Mouse (Mus musculus) testis, postnatal 14 days (tissue): ENCODE data around the gene Gm11361.

Experiments
- DNase-seq: peaks from one replicate; pipeline ENCODE4 v3.0.0; 2021; ENCODE audit warnings: low spot score

Gm11361 gene

DNA sequence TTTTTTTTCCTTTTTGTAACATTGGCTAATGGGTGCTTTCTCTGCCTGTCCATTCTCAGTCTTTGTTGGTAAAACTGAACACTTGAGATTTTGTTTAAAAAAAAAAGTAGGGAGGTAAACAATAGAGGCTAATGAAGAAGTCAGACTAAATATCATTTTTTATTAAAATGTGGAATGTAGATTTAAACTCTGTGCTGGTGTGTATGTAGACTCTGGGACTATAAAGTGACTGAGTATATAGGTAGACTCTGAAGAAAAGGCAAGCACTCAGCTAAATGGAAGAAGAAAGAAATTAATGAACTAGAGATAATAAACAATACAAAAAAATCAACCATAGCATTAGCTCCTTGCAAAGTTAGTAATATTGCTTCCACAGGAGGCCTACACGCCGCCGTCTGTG, at the start of gene Gm11361:
TSS of gene Gm11361 (plus strand) at position 301 of the 400 bp plus-strand sequence.
- DNase-seq, result no peak

DNA sequence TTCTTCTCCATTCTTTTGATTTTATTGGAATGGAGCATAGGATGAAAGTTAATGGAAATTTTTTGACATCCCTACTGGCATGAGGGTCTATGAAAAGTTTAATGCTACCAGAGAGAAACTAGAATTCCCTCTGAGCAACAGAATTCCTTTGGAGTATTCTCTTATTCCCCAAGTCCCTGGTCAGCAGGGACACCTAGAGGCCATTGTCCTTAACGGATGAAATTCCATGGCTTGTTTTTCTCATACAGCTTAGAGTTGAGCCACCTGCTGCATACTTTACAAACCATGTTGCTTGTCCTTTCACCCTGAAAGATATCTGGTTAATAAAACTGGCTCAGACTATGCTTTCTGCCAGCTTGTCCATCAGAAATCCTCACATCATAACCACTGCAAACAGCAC, 7.1 kb downstream of the Gm11361 start:
- DNase-seq, result no peak

DNA sequence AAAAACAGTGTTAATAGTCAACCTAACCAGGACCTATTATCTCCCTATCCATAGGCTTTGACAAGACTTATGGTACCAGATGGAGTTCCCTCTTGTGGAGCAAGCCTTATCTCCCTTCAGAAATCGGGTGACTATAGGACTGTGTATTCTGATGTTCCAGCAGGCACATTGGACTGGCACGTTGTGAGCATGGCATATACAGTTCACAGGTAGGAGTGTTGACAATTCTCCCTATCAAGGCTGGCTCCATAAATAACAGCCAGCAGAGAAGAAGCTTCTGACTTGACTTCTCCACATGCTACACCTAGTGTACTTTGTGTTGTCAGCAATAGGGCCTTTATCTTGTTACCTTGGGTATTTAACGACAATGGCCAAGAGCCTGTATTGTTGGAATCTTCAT, 30.0 kb downstream of the Gm11361 start:
- no peak for DNase-seq

DNA sequence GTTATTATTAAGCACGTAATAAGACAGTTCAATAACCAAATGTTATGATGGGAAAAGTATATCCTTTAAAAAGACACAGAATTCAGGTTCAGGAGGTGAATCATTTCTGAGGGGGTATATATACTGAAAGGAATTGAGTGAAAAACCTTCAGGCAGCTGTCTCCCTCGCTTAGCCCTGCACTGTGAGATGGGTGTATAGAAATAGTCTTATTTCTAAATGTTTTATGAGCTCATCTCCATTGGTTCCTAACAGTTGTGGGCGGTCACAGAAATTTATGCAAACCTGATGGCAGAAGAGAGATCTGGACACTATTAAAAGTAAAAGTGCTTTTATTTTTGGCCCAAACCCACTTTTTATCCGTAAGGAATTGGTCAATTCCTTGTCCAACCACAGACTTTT, 36.9 kb downstream of the Gm11361 start:
- no peak for DNase-seq

DNA sequence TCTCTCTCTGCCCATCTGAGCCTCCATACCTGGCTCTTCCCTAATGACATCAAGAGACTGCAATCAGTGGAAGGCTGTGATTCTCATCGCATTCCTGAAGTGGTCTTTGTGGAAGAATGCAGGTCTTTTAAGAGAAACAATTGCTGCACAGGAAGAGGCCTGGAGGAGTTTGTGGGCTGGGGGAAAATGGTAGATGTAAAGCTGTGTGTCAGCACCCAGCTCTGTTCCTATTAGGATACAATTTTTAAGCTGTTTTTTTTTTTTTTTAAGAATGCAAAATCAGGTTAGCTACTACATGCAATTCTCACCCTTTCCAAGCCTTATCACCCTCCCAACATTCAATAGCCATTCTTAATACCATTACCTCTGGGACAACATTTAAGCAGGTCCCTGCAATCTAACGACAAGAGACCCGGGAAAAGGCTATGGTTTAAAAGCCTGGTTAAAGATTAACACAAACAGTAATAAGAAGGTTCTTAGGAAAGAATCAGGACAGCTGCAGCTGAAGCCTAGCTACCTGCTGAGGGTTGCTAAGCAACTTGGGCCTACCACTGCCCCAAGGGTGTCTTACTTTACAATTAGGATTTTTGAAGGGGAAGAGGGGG, 37.5 kb downstream of the Gm11361 start:
- DNase-seq, result no peak

DNA sequence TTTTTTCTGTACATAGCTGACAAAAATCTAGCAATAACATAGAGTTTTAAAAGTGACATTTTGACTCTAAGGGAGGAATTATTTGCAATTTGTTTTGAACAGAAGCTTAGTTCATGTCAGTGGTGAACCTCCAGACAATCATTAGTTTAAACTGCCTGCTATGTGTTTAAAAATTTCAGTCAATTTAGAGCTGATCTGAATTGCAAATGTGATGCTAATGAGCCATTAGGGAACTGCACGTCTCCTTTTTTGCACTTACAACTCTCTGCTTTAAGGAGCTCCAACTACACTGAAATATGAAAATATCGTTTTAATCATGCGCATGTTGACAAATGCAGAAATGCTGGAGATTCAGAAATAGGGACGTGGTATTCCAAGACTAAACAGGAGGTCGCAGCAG, 38.2 kb downstream of the Gm11361 start:
- no peak for DNase-seq

DNA sequence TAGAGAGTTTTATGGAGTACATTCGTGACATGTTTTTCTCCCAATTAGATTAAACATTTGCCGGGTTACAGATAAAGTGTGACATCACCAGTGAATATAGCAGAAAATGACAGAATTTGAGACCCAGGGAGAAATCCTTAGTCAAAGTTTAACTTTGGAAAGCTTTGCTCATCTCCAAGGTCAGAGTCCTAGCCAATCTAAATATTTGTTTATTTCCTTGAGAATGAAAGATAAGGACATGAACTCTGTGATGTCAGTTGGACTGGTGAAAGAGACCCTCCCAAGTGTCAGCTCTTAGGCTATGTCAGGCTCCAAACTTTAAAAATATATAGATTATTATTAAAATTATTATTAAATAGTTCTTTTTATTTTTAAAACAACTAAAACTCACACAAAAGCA, 39.8 kb downstream of the Gm11361 start:
- DNase-seq, result no peak

DNA sequence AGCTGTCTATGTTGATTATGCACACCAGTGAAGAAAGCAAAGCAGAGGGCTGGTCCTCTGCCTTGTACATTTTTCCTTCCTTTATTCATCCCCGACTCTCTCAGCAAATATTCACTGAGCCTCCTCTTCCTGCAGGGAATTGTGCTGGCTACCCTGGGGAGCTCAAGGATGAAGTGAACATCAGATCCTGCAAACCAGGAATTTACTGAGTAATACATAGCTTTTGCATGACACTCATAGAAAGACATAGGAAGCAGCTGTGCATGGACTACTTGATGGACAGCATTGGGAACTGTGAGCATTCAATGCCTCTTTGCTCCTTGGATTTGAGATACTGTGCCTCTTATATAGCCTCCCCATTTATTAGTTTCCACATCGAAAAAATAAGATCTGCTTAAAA, 40.2 kb downstream of the Gm11361 start:
- no peak for DNase-seq
